Mouse (Mus musculus): Measurements from ENCODE around the gene Exoc6b.

GRCm38 (mm10) chr6:85096441-85096840 lies 27.1 kb upstream of the Exoc6b start:
- TF ChIP-seq CTCF (IDR thresholded peaks at IDR 0.05; ENCODE audit: low read depth) = no peak
- no peak for TF ChIP-seq EP300 (IDR thresholded peaks at IDR 0.05; ENCODE audit: low read depth)

Data from heart, postnatal 0 days (tissue).